Mouse (Mus musculus): ENCODE data around the gene Xntrpc.

DNA sequence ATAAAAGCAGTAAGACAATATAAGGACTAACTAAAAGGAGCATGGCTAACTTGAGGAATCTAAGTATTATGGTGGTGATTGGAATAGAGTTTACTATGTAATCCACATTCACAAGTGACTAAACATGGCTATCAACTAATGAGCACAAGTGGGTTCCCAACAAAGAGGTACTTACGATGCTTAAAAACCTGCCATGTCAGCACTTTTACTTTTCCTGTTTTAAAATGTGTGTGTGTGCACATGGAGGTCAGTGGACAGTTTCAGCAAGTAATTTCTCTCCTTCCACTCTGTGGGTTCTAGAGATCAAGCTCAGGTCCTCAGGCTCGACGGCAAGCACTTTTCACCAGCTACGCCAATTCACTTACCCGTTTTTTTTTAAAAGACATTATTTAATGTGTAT, 72.4 kb downstream of the Xntrpc start:
- TF ChIP-seq CTCF (IDR thresholded peaks at IDR 0.05; ENCODE audit: extremely low read depth, insufficient read length, insufficient replicate concordance, low read depth, low read length) (no peak), POLR2A (IDR thresholded peaks at IDR 0.05; ENCODE audit: low read depth, low read length) (no peak)

All from small intestine, adult 2 months (tissue).